Mouse (Mus musculus): ENCODE data around the gene Dpm2.

Gene Dpm2

DNA sequence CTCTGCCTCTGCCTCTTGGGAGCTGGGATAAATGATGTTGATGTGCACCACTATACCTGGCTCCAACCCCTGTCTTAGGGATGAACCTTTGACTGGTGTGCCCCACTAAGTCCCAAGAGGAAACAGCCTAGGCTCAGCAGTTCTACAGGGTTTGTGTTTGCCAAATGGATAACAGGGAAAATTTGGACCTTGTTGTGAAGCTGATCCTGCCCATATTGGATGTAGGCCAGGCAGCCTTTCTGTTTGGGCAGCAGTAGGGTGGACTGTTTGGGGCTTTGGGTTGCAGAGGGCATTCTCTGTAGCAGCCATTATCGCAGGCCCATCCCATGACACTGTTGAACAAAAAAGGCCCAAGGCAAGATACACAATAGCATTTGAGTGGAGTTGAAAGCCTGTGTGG, 23.7 kb upstream of the Dpm2 start:
- CTCF ChIA-PET = no interaction called here

DNA sequence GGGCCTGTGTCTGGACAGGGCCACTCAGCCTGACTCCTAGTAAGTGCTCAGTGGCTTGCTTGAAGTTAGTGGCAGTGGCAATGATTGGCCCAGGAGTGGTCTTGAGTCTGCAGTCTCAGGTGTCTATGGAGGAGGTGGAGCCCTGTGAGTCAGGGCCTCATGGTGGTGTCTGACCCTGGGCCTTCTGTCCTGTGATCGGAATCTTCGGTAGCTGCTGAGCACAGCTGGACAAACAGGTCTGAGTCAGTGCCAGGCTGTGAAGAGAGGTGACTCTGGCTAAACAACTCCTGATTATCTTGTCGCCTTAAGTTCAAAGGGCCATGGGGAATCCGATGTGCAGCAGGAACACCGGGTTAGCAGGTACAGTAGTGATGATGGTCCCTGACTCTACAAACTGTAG, 23.3 kb upstream of the Dpm2 start:
- CTCF ChIA-PET = no interaction called here

DNA sequence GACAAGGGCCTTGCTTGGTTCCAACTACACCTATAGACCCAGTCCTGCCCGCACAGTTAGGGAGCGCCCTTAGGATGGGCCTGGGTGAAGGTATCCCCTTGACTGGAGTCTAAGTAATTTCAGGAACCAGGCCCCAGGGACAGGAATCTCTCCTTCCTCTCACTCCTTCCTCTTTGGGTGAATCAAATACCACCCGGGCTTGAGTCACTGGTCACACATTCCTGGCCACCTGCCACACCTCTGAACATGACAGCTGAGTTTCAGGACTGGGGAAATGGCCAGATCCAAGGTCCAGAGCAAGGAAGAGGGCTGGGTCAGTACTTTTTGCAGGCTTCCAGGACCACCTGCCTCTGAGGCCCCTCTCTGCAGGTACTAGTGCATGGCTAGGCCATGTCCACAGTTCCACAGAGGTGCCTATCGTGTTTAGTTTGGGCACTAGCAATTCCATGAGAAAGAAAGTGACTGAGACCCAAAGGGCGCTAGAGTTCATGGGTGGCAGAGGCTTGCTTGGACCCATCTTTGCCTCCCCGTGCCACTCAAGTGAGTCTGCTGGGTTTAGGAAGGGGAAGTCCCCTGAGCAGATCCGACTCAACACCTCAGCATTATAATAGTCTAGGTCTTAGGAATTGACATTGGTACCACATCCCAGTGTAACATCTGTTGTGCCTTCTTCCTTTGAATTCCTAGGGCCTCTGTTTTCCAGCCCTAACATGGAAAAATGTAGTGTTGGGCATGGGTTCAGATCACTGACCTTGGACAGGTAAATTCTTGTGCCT, 22.5 kb upstream of the Dpm2 start:
- CTCF ChIA-PET = no interaction called here

DNA sequence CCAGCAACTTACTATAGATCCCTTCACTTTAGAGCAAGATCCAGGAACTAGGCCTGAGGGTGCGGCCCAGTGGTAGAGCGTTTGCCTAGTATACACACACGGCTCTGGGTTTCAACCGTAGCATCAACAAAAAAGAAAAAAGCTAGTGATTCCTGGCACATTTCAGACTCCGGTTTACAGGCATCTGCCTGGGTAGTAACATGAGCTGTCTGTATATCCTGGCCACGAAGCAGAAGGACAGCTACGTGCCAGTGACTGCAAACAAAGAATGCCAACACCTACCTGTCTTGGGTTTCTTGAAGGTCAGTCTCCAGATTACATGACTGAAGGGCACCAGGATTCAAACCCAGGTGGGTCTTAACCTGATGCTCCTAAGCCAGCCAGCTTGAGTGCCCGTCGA, 21.5 kb upstream of the Dpm2 start:
- CTCF ChIA-PET = interaction anchor here (0.5 to 1.0 kb wide), 2 partner anchors 20 to 923 kb away, joined by 3 read pairs; no protein-coding TSS in a partner anchor

- CTCF ChIA-PET = interaction anchor here (0.7 to 1.0 kb wide), 2 partner anchors 19 to 189 kb away, joined by 3 read pairs; no protein-coding TSS in a partner anchor
Measured at GRCm38 (mm10) chr2:32549764-32550163, 20.9 kb upstream of the Dpm2 start.

- CTCF ChIA-PET = interaction anchor here (1.1 kb wide), 1 partner anchor 15 kb away, joined by 3 read pairs; no protein-coding TSS in a partner anchor
Measured at GRCm38 (mm10) chr2:32551236-32551635, 19.4 kb upstream of the Dpm2 start.

GRCm38 (mm10) chr2:32553592-32554148, 17.0 kb upstream of the Dpm2 start:
- CTCF ChIA-PET = no interaction called here

DNA sequence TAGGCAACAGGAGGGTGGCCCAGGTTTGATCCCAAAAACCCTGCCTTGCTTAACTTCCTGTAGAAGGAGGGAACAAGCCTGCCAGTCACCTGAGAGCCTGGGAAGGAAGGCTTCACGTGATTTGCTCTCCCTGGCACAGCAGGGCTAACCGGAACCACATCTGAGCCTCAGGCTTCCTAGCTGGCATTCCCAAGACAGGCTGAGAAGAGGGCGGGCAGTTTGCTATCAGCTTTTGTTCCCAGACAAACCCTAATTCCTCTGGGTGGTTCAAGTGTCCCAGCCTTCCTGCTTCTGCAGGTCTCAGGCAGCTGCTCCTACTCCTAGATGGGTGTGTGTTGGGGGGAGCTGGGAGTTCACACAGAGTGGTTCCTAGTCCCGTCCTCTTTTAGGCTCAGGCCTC, 15.2 kb upstream of the Dpm2 start:
- CTCF ChIA-PET = no interaction called here

DNA sequence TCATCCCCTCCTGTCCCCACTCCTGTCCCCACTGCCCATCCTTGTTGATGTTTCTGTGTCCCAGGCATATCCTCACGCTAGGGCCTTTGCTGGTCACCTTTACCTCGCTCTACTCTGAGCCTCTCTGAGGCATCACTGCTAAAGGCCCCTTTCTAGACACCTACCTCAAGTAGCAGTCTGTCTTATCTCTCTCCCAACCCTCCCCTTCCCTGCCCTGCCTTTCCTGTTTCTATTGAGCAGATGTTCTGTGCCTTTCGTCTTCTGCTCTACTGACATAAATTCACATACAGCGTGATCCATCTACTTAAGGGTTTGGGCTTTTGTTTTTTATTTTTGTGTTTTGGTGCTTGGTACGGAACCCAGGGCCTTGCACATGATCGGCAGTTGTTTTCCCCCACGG, 14.6 kb upstream of the Dpm2 start:
- CTCF ChIA-PET = no interaction called here

- CTCF ChIA-PET = no interaction called here
Measured at GRCm38 (mm10) chr2:32559570-32559969, 11.1 kb upstream of the Dpm2 start.

- CTCF ChIA-PET = interaction anchor here (0.6 kb wide), 1 partner anchor 58 kb away, joined by 3 read pairs; no protein-coding TSS in a partner anchor
Measured at GRCm38 (mm10) chr2:32566536-32567063, 4.1 kb upstream of the Dpm2 start.

GRCm38 (mm10) chr2:32568149-32568548, 2.5 kb upstream of the Dpm2 start:
- CTCF ChIA-PET = no interaction called here

- CTCF ChIA-PET = interaction anchor here (0.6 to 1.0 kb wide), 4 partner anchors 10 to 849 kb away, joined by 3 to 6 read pairs (median 3); no protein-coding TSS in a partner anchor
Measured at GRCm38 (mm10) chr2:32568941-32569340, 1.7 kb upstream of the Dpm2 start.

- CTCF ChIA-PET = no interaction called here
Measured at GRCm38 (mm10) chr2:32572196-32572595, 1.5 kb downstream of the Dpm2 start.

DNA sequence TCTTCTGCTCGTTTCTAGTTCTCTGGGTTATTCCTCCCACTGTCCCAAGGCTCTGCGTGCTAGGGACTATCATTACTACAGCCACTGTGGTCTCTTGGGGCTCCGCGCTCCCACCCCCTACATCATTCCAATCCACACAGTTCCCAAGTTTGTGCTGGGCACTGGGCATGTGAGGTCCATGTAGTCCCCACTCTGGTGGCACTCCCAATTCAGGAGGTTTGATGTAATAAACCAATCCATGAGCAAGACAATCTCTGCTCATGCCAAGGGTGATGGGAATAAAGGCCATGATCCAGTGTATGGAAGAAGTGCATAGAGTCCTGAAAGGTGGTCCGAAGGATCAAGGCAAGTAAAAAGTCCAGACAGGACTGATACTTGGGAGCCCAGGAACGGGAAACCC, 3.8 kb downstream of the Dpm2 start, which contains the start of gene Pip5kl1:
Pip5kl1 (plus strand) TSS at position 301 of the 400 bp plus-strand sequence.
- CTCF ChIA-PET = no interaction called here

- CTCF ChIA-PET = no interaction called here
Measured at GRCm38 (mm10) chr2:32574901-32575585, 4.4 kb downstream of the Dpm2 start.

- CTCF ChIA-PET = no interaction called here
Measured at GRCm38 (mm10) chr2:32575586-32576160, 5.0 kb downstream of the Dpm2 start, which contains the start of gene 9430097D07Rik. Gene 9430097D07Rik (minus strand): TSS chr2:32575684.

DNA sequence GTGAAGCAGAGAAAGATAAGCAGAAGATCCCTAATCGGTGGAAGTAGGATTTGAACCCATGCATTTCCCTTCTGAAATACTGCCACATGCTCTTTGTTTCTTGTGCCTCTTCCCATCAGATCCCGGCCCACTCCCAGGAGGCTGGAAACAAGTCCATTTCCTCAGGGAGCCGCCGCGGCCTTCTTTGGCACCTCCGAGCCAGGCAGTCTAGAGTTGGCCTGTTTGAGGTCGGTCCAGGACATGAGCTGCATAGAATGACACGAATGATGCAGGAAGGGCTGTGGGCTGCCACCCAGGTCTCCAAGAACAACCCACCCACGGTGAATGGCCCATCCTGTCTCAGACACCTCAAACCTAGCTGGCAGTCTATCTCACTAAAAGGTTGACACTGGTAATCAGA, 5.9 kb downstream of the Dpm2 start:
- CTCF ChIA-PET = no interaction called here

DNA sequence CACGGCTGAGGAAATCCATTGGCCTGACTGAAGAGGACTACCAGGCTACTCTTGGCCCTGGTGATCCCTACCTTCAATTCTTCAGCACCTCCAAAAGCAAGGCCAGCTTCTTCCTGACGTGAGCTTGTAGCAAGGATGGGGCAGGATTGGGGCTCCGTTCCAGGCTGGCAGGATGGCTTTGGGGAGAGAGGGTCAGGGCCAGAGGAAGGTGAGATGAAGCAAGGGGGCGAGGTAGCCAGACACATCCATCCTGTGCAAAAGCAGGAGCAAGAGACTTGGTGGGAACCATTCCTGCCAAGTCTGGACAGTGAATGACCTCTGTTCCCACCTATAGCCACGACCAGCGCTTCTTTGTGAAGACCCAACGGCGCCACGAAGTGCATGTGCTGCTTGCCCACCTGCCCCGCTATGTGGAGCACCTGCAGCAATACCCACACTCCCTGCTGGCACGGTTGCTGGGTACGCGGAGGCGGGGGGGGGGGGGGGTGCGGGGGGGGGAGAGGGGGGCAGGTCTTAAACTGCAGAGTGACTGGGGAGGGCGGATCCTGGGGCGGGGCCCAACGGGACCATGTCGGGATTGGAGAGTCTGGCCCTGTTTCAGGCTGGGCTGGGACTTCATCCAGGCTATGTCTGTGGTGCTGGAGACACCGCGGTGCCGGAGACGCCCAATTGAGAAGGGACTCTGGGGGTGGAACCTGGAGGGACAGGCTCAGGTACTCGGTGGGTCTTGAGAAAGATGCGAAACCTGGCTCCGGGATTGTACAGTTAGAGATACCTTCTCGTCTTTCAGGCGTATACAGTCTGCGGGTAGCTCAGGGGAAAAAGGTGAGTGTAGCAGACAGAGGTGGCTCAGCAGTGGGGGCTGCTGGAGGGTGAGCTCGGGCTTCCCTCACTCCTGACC, 7.7 kb downstream of the Dpm2 start:
- CTCF ChIA-PET = no interaction called here

DNA sequence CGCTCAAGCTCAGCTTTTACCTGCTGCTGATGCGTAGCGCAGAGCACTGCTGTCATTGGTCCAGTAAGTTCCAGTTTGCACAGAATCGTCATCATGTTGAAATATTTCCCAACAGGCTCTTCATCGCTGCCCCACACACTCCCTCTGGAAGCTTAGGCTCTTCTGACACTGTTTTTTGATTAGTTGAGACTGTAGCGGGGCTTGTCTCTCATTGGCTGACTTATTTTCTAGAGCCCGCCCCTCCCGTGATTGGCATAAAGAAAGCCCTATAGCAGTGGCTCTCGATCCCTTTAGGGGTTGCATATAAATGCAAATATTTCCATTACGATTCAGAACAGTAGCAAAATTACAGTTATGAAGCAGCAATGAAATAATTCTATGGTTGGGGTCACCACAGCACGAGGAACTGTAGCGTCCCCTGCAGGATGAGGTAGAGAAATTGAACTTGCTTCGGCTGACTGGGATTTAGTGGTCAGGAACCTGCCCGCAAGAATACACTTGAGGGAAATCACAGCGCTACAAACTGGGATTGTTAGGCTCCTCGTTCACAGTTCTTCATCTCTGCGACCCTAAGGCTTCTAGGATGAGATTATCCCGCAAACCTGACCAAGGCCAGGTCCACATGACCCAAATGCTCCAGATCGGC, 10.9 kb downstream of the Dpm2 start:
- CTCF ChIA-PET = no interaction called here
